Mouse (Mus musculus) limb, embryonic 13.5 days (tissue): ENCODE data around the gene Armh4. TPM values are rescaled to one million over a fixed set of nuclear protein-coding genes. Genes with fewer than 3 reads are reported as not detected.

ENCODE experiments used
- ATAC-seq: fragments of 200-750 bp; cut with Nextera tagmentation; 2 replicates; pipeline ENCODE4 v1.8.0; 2017; ENCODE audit warnings: low read depth, moderate number of reproducible peaks, moderate TSS enrichment; ENCODE audit not compliant: low FRiP score
- H3K27ac ChIP-seq: fragments of 300-500 bp; sonication (generic); 2 replicates; pipeline ENCODE4 v1.5.1; 2015; ENCODE audit warnings: inconsistent platforms, mild to moderate bottlenecking, moderate library complexity
- H3K27me3 ChIP-seq: fragments of 300-500 bp; sonication (generic); 2 replicates; pipeline ENCODE4 v1.6.1; 2015; ENCODE audit warnings: mild to moderate bottlenecking, inconsistent platforms
- H3K36me3 ChIP-seq: fragments of 300-500 bp; sonication (generic); 2 replicates; pipeline ENCODE4 v1.6.1; 2015; ENCODE audit warnings: inconsistent platforms, mild to moderate bottlenecking, moderate library complexity
- H3K4me1 ChIP-seq: fragments of 300-500 bp; sonication (generic); 2 replicates; pipeline ENCODE4 v1.6.1; 2015; ENCODE audit warnings: inconsistent platforms
- H3K4me2 ChIP-seq: fragments of 300-500 bp; sonication (generic); replicated peaks from 2 replicates; pipeline ENCODE4 v1.6.1; 2015; ENCODE audit warnings: inconsistent platforms, mild to moderate bottlenecking, moderate library complexity
- H3K4me3 ChIP-seq: fragments of 300-500 bp; sonication (generic); 2 replicates; pipeline ENCODE4 v1.5.1; 2015; ENCODE audit warnings: moderate library complexity, mild to moderate bottlenecking, inconsistent platforms
- H3K9ac ChIP-seq: fragments of 300-500 bp; sonication (generic); 2 replicates; pipeline ENCODE4 v1.6.1; 2015; ENCODE audit warnings: mild to moderate bottlenecking, inconsistent platforms
- H3K9me3 ChIP-seq: fragments of 300-500 bp; sonication (generic); 2 replicates; pipeline ENCODE4 v1.6.1; 2016; ENCODE audit warnings: inconsistent platforms
- WGBS: fragments of 180-500 bp; shearing (Covaris S2); methylation state at CpG from one replicate; pipeline ENCODE4 v1.1.7; 2015; 5-methylcytosine and 5-hydroxymethylcytosine counted together
- polyA plus RNA-seq: library from polyadenylated mRNA; unstranded; fragments of >200 nt; fragmentation: Nextera tagmentation; extraction: Ambion mirVana; gene quantifications from 2 replicates; pipeline ENCODE4 v1.2.1, GENCODE M21; 2015

Gene Armh4
- polyA plus RNA-seq, 1 experiment from 2014 or later, result 16.0 TPM

- Histone ChIP-seq H3K27ac (no peak overlapping the region), H3K4me1 (no peaks in the 10 kb centered on the region), H3K4me2 (no peak overlapping the region), H3K9me3 (no peaks in the 10 kb centered on the region), H3K9ac (no peak overlapping the region), H3K36me3 (no peaks in the 10 kb centered on the region), H3K27me3 (no peaks in the 10 kb centered on the region), H3K4me3 (no peak overlapping the region)
- 59% methylated on average over 1 of the region's 1 CpGs for WGBS
- ATAC-seq, result no peak
These were observed 61.9 kb downstream of the Armh4 start for GRCm38 (mm10) chr14:49721281-49721680.

- no peak for ATAC-seq
- Histone ChIP-seq H3K36me3 (no peaks in the 10 kb centered on the region), H3K27ac (no peak overlapping the region), H3K9me3 (no peaks in the 10 kb centered on the region), H3K4me1 (no peaks in the 10 kb centered on the region), H3K4me2 (no peak overlapping the region), H3K9ac (no peak overlapping the region), H3K4me3 (no peak overlapping the region), H3K27me3 (no peaks in the 10 kb centered on the region)
These were observed 63.5 kb downstream of the Armh4 start for GRCm38 (mm10) chr14:49719678-49720077.

- H3K9ac ChIP-seq, result no peak overlapping the region
- no peaks in the 10 kb centered on the region for H3K9me3 ChIP-seq
- 49% methylated on average over 3 of the region's 3 CpGs for WGBS
- no peaks in the 10 kb centered on the region for H3K27me3 ChIP-seq
- no peaks in the 10 kb centered on the region for H3K4me1 ChIP-seq
- no peaks in the 10 kb centered on the region for H3K36me3 ChIP-seq
- no peak overlapping the region for H3K4me2 ChIP-seq
- H3K27ac ChIP-seq, result no peak overlapping the region
- no peak for ATAC-seq
- no peak overlapping the region for H3K4me3 ChIP-seq
These were observed 72.2 kb downstream of the Armh4 start for GRCm38 (mm10) chr14:49711016-49711415.

GRCm38 (mm10) chr14:49703432-49704200, 79.6 kb downstream of the Armh4 start:
- no peaks in the 10 kb centered on the region for H3K9me3 ChIP-seq
- no peak overlapping the region for H3K4me3 ChIP-seq
- no peak overlapping the region for H3K27ac ChIP-seq
- no peaks in the 10 kb centered on the region for H3K36me3 ChIP-seq
- H3K4me1 ChIP-seq, result peaks cover 16% of the 10 kb centered on the region
- H3K4me2 ChIP-seq, result no peak overlapping the region
- ATAC-seq, result no peak; the same call in 1 of the 2 replicates
- H3K27me3 ChIP-seq, result no peaks in the 10 kb centered on the region
- WGBS, result 30% methylated on average over 3 of the region's 3 CpGs
- no peak overlapping the region for H3K9ac ChIP-seq

- Histone ChIP-seq H3K4me1 (peaks cover 25% of the 10 kb centered on the region), H3K4me2 (no peak overlapping the region), H3K9me3 (no peaks in the 10 kb centered on the region), H3K4me3 (no peak overlapping the region), H3K27me3 (no peaks in the 10 kb centered on the region), H3K27ac (no peak overlapping the region), H3K36me3 (no peaks in the 10 kb centered on the region), H3K9ac (no peak overlapping the region)
- 43% methylated on average over 5 of the region's 5 CpGs for WGBS
- no peak for ATAC-seq
These were observed 103.5 kb downstream of the Armh4 start for GRCm38 (mm10) chr14:49679511-49680284.

- no peaks in the 10 kb centered on the region for H3K9me3 ChIP-seq
- peaks cover 10% of the 10 kb centered on the region for H3K4me1 ChIP-seq
- H3K36me3 ChIP-seq, result no peaks in the 10 kb centered on the region
- no peaks in the 10 kb centered on the region for H3K27me3 ChIP-seq
- H3K4me3 ChIP-seq, result no peak overlapping the region
- H3K9ac ChIP-seq, result no peak overlapping the region
- 21% methylated on average over 2 of the region's 2 CpGs for WGBS
- H3K27ac ChIP-seq, result no peak overlapping the region
- ATAC-seq, result no peak
- no peak overlapping the region for H3K4me2 ChIP-seq
These were observed 106.6 kb downstream of the Armh4 start for GRCm38 (mm10) chr14:49676580-49676979.

GRCm38 (mm10) chr14:49660444-49660843, 122.7 kb downstream of the Armh4 start:
- Histone ChIP-seq H3K36me3 (no peaks in the 10 kb centered on the region), H3K4me3 (no peak overlapping the region), H3K9me3 (no peaks in the 10 kb centered on the region), H3K4me1 (0 out of 2 replicates have a peak, but pooled peaks cover 4% of the 10 kb centered on the region), H3K4me2 (no peak overlapping the region), H3K9ac (no peak overlapping the region), H3K27me3 (no peaks in the 10 kb centered on the region), H3K27ac (no peak overlapping the region)
- ATAC-seq, result no peak
- WGBS, result 51% methylated on average over 4 of the region's 4 CpGs

GRCm38 (mm10) chr14:49649191-49649590, 134.0 kb downstream of the Armh4 start:
- H3K4me2 ChIP-seq, result no peak overlapping the region
- no peaks in the 10 kb centered on the region for H3K36me3 ChIP-seq
- H3K9me3 ChIP-seq, result no peaks in the 10 kb centered on the region
- 68% methylated on average over 1 of the region's 1 CpGs for WGBS
- H3K9ac ChIP-seq, result no peak overlapping the region
- no peaks in the 10 kb centered on the region for H3K4me1 ChIP-seq
- H3K27ac ChIP-seq, result no peak overlapping the region
- no peak overlapping the region for H3K4me3 ChIP-seq
- ATAC-seq, result no peak
- H3K27me3 ChIP-seq, result no peaks in the 10 kb centered on the region

- H3K4me1 ChIP-seq, result no peaks in the 10 kb centered on the region
- no peaks in the 10 kb centered on the region for H3K9me3 ChIP-seq
- no peak overlapping the region for H3K4me3 ChIP-seq
- H3K4me2 ChIP-seq, result no peak overlapping the region
- no peak for ATAC-seq
- 51% methylated on average over 1 of the region's 1 CpGs for WGBS
- H3K9ac ChIP-seq, result no peak overlapping the region
- no peak overlapping the region for H3K27ac ChIP-seq
- H3K27me3 ChIP-seq, result no peaks in the 10 kb centered on the region
- H3K36me3 ChIP-seq, result no peaks in the 10 kb centered on the region
These were observed 145.8 kb downstream of the Armh4 start for GRCm38 (mm10) chr14:49637422-49637821.

GRCm38 (mm10) chr14:49626055-49626454, 157.1 kb downstream of the Armh4 start:
- no peak for ATAC-seq
- Histone ChIP-seq H3K4me1 (no peaks in the 10 kb centered on the region), H3K9ac (no peak overlapping the region), H3K4me2 (no peak overlapping the region), H3K27me3 (no peaks in the 10 kb centered on the region), H3K27ac (no peak overlapping the region), H3K9me3 (no peaks in the 10 kb centered on the region), H3K4me3 (no peak overlapping the region), H3K36me3 (no peaks in the 10 kb centered on the region)
- WGBS, result 78% methylated on average over 4 of the region's 4 CpGs
